Mouse (Mus musculus): ENCODE measurements at regions not wholly inside any gene's neighbourhood (a gene's known extent, or its start where the extent isn't known, plus 50 kb on each side); places are given as distances from the start of the nearest gene placed in this dataset.
"Not testable (repeated sequence)": the region's sequence is repeated elsewhere in the genome, so short reads cannot be mapped to it uniquely, and the experiment has no call there.

DNA sequence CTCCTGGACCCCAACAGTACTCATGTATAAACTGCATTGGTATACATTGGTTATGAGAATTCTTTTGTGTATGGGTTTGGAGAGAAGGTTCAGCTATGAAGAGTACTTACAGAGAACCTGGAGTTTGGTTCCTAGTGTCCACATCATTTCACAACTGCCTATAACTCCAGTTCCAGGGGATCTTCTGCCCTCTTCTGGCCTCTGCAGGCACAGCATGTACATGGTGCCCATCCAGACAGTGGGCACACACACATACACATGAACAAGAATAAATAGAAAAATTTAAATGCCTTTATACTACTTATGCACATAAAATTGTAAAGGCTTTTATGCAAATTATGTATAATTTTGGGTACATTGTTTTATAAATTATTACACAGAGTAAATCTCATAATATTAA is 59.9 kb upstream of the Spon1 start:
- no peak for DNase-seq

- no peak for DNase-seq
Measured at GRCm38 (mm10) chr7:113707596-113707995, 58.2 kb upstream of the Spon1 start.

DNA sequence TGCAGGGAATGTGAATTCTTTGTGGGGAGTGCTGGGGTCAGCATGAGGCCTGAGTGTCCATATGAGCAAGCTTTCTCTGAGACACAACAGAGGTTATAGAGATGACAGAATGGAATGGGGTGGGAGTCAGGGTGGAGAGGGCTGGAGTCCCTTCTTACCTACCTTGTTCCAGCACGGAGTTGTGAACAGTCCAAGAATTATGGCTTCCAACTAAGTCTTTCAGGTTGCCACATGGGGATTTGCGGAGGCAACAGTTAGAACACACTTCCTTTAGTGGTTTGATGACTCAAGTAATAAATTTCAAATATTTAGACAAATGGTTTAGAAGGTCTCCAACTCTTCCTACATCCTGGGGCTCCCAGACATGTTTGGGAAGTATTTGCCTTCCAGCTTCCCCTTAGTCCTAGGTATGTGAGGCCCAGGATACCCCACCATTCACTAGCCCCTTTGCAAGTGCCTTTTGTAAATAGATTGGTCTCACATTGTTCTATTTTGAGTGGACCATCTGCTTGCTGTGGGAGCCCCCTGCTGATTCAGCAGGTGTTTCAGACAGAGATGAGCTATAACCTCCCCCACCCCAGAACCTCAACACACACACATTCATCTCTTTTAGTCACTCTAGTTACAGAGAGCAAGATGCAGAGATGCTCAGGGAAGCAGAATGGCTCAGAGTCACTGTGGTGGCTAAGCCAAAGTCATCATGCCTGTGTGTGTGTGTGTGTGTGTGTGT is 55.1 kb upstream of the Spon1 start:
- DNase-seq, result no peak

DNA sequence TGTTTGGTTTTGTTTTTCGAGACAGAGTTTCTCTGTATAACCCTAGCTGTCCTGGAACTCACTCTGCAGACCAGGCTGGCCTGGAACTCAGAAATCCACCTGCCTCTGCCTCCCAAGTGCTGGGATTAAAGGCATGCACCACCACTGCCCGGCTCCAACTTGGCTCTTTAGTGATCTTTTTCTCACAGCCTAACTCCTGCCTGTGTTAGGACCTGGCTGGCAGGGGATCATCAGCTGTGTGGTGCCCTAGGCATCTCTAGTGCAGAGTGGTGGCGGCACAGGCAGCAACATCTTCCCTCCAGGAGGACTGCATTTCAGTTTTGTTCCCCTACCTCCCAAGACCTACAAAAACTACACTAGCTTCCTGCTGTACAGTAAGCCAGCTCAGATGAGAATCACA is 54.4 kb upstream of the Spon1 start:
- DNase-seq, result not testable (repeated sequence)

Small RNAs in the stretch of these regions (microRNA-seq; reads per million reads assigned to microRNA genes)
- gene Gm23700, result 0 reads per million in 2 experiments

All from adrenal gland, adult 2 months (tissue).